Mouse (Mus musculus): ENCODE results near the gene Terb1.

Terb1 gene

DNA sequence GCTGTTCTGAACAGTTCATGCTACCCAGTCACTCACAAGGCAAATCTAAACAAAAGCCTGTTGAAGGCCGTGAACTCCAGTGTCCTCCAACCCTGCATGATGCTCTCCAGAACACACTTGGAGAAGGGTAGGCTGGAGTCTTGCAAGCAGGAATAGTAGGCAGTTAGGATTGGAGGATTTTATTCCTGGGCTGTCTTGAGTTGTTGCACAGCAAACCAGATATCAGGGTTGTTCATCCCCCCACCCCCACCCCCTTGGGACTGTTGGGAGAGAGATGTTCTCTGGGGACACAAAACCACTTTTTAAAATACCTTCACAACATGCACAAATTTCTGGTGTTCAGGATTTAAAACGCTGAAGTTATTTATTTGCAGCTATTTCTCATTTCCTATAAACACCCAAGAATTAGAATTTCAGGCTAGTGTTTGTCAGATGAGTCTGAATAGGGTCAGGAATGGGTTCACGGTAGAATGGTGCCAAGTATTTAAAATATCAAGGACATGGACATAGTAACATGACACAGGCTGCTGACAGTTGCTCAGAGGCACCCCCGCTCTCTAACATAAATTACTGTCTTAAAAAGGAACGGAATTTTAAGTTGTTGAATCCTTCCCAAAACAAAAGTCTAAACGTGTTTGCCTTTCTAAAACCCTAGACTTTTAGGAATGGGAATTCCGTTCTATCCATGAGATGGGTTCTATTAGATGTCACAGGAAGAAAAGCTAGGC is 96.7 kb downstream of the Terb1 start:
- DNase-seq (ENCODE audit: low read depth in 2 of 2, low spot score in 2 of 2) = no peak

DNA sequence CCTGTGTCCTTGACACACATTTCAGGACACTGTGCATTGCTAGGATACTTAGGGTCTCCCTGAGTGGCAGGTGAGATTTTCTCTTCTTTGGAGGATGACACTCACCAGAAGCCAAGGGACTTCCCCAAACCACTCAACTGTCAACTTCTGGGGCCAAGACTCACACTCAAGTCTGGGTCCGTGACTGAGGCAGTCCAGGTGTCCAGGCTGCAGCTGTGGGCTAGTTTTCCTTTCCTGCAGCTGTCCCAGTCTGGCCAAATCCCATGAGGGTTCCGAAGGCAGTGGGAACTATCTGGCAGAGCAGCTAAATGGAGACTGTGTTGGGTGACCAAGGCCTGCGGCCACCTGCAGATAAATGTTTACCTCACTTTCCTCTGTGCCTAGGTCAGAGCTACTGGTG is 97.7 kb downstream of the Terb1 start:
- no peak for DNase-seq (ENCODE audit: low read depth in 2 of 2, low spot score in 2 of 2)

DNA sequence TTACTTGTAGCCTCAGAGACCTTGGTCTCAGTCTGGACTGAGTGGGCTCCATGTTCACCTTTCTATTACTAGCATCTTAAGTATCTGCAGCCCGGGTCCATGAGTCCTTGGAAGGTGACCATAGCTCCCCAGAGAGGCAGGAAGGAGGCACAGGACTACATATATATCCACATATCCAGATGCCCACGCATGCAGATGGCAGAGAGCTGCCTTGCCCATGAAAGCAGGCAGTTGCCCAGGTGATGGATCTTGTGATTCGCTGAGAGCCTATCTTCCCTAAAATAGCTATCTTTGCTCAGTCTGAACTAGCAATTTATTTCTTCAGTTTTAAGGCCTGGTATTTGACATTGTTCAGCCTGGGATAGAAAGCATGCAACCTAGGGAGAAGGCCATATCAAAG is 98.2 kb downstream of the Terb1 start:
- no peak for DNase-seq (ENCODE audit: low read depth in 2 of 2, low spot score in 2 of 2)

DNA sequence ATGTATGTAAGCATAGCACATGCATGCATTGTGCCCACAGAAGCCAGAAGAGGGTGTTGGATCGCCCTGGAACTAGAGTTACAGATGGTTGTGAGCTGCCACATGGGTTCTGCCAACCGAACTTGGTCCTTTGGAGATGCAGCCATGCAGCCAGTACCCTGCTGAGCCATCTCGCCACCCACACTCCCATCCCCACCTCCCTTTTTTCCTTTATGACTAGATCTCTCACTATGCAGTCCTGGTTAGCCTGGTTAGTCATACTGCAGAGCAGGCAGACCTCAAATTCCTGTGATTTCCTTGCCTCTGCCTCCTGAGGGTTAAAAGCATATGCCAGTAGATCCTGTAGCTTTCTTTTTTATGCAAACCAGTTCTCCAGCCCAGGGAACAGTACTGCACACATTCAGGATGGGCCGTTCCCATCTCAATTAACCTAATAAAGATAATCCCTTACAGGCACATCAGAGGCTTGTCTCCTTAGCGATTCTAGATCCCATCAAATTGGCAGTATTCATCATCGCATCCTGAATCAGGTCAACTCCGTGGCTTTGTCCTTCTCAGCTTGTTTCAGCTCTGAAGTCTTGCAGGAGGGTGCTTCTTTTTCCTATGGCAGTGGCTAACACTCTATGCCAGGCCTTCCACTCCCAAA is 99.0 kb downstream of the Terb1 start:
- DNase-seq (ENCODE audit: low read depth in 2 of 2, low spot score in 2 of 2) = no peak

DNA sequence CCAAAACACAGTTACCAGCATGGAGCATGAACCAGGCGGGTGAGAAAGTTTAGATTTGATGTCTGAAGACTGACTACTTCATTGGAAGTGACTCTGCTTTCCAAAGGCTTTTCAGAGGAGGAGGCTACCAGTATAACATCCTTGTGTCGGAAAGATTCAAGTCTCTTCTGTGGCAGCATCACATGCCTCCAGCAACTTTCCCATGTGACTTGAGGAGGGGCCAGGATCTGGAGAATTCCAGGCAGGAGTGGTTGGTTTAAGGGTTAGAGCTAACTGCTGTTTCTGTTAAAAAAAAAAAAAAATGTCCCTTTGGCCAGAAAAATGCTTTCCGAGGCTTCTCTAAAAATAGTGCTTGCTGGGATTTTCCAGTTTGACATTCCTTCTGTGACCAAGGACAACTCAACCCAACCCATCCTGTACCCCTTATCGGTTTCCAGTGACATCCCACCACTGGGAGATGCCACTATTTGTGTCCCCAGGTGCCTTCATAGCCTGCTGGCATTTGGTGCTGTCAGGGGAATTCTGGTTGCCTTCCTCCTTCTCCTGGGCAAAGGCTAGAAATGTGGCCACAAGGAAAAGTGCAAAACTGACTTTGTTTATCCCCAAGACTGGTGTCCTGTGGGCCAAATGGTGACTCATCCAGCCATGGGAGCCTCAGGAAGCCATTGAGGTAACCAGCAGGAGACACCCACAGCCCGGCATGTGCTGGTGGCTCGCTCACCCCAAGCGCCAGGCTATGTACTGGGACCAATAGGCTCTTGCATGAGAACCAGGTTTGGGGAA is 101.2 kb downstream of the Terb1 start:
- no peak for DNase-seq (ENCODE audit: low read depth in 2 of 2, low spot score in 2 of 2)

DNA sequence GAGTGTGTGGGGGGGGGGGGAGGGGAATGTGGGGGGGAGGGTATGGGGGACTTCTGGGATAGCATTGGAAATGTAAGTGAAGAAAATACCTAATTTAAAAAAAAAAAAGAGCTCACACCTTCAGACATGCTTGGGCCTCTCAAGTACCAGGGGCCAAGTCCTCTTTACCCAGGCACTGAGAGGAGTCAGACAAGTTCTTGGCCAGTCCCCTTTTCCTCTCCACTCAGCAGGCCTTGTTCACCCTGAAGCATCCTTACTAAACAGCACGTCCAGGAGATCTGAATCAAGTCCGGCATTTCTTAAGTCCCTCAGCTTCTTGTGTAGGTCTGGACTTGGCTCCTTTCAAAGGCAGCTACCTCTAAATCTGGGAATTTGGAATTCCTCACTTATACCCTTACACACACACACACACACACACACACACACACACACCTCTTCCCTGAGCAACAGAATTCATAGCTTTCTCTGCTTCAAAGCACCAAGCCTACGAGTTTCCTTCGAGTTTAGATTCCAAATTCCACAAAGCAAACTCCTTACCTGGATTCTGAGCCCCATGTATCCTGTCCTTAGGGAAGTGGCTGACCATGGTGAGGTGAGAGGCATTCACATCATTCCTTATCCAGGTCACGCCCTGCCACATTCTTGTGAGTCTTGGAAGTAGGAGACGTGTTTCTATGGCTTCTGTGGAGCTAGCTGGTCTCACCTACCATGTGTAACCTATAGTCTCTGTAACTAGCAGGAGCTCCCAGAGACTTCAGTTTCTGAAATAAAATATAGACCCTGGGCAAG is 103.2 kb downstream of the Terb1 start:
- no peak for DNase-seq (ENCODE audit: low read depth in 2 of 2, low spot score in 2 of 2)

DNA sequence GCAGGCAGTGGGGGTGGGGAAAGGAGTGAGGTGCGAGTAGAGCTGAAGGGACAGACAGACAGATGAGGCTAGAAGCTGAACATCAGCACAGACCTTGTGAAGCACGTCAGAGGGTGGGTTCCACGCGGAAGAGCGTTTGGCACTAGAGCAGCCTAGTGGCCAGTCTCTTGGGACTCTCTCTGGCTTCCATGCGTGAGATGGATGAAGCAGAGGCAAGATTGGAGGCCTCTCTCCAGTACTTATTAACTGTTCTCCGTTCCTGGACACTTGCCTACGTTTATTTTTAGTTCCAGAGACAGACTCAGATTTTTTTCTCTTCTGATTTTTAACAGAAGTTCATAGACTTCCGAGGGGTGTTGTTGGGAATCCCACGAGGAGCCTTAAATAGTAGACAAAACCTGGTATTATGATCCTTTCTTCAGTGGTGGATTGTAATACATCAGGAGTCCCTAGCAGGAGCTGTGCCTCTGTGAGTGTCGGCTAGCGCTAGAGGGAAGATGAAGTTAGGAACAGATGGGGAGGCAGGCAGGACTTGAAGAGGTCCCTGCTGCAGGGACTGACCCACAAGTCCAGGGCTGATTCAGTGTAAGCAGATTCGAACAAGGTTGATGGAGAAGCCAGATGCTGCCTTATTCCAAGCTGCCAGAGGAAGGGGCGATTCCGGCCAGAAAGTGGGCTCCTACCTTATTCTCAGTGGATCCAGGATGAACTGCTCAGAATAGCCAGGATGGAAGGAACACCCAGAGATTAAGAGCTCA is 104.1 kb downstream of the Terb1 start:
- DNase-seq (ENCODE audit: low read depth in 2 of 2, low spot score in 2 of 2) = no peak

DNA sequence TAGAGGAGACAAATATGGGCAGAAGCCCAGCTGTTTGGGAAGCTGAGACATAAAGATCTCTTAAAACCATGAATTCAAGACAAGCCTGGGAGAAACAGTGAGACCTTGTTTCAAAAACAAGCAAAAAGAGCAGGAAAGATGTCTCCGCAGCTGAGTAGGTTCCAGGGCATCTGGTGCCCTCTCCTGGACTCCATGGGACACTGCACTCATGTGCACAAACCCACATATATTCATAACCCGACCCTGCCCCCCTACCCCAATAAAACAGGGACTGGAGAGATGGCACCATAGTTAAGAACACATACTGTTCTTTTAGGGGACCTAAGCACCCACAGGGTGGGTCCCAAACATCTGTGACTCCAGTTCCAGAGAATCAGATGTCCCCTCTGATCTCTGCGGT is 106.1 kb downstream of the Terb1 start:
- no peak for DNase-seq (ENCODE audit: low read depth in 2 of 2, low spot score in 2 of 2)
